Mouse (Mus musculus) lung, postnatal 0 days (tissue): ENCODE results near the gene Neu3. TPM values are rescaled to one million over a fixed set of nuclear protein-coding genes. Genes with fewer than 3 reads are reported as not detected.
A peak's percentile ranks its signal among the peaks of the same experiment; 100 is the strongest.
"Not testable (repeated sequence)": the region's sequence is repeated elsewhere in the genome, so short reads cannot be mapped to it uniquely, and the experiment has no call there.

ENCODE experiments used
- ATAC-seq: fragments of 200-750 bp; cut with Nextera tagmentation; 2 replicates; pipeline ENCODE4 v1.8.0; 2017; ENCODE audit warnings: moderate library complexity
- DNase-seq: peaks from one replicate; pipeline ENCODE4 v3.0.0-alpha.2; 2016; ENCODE audit warnings: low spot score
- H3K27ac ChIP-seq: fragments of 300-500 bp; sonication (generic); 2 replicates; pipeline ENCODE4 v1.5.1; 2014; ENCODE audit warnings: antibody characterized with exemption, mild to moderate bottlenecking, low read length, mixed read lengths
- H3K27me3 ChIP-seq: fragments of 300-500 bp; sonication (generic); replicated peaks from 2 replicates; pipeline ENCODE4 v1.6.1; 2014; ENCODE audit warnings: low read length, mixed read lengths; ENCODE audit not compliant: insufficient read depth
- H3K36me3 ChIP-seq: fragments of 300-500 bp; sonication (generic); 2 replicates; pipeline ENCODE4 v1.6.1; 2014; ENCODE audit warnings: low read length, mixed read lengths; ENCODE audit not compliant: insufficient read depth
- H3K4me1 ChIP-seq: fragments of 300-500 bp; sonication (generic); 2 replicates; pipeline ENCODE4 v1.6.1; 2014; ENCODE audit warnings: antibody characterized with exemption, low read depth, low read length, mixed read lengths; ENCODE audit not compliant: insufficient read depth
- H3K4me2 ChIP-seq: fragments of 300-500 bp; sonication (generic); replicated peaks from 2 replicates; pipeline ENCODE4 v1.6.1; 2014; ENCODE audit warnings: low read depth, mild to moderate bottlenecking, low read length, moderate library complexity, mixed read lengths
- H3K4me3 ChIP-seq: fragments of 300-500 bp; sonication (generic); 2 replicates; pipeline ENCODE4 v1.5.1; 2014; ENCODE audit warnings: low read depth, low read length
- H3K9ac ChIP-seq: fragments of 300-500 bp; sonication (generic); replicated peaks from 2 replicates; pipeline ENCODE4 v1.6.1; 2014; ENCODE audit warnings: low read depth, mild to moderate bottlenecking
- H3K9me3 ChIP-seq: fragments of 300-500 bp; sonication (generic); 2 replicates; pipeline ENCODE4 v1.6.1; 2016; ENCODE audit warnings: low read length, mixed read lengths
- CTCF ChIP-seq: IDR thresholded peaks from 2 replicates; pipeline ENCODE4 v1.5.1; 2016; ENCODE audit warnings: antibody characterized with exemption, mild to moderate bottlenecking
- EP300 ChIP-seq: IDR thresholded peaks from 2 replicates; pipeline ENCODE4 v1.6.1; 2016; ENCODE audit warnings: antibody characterized with exemption, mild to moderate bottlenecking, control low read depth
- WGBS: fragments of 180-500 bp; shearing (Covaris S2); extraction: QIAGEN DNeasy Blood & Tissue Kit; methylation state at CpG from one replicate; pipeline ENCODE4 v1.1.7; 2014; 5-methylcytosine and 5-hydroxymethylcytosine counted together
- polyA plus RNA-seq: library from polyadenylated mRNA; unstranded; fragments of >200 nt; fragmentation: Nextera tagmentation; extraction: Ambion mirVana; gene quantifications from 2 replicates; pipeline ENCODE4 v1.2.1, GENCODE M21; 2015

The Neu3 gene
- polyA plus RNA-seq, 1 experiment from 2014 or later, result 7.6 TPM

GRCm38 (mm10) chr7:99826096-99826495, 2.1 kb downstream of the Neu3 start:
- peak overlapping the region; percentile 30; the same call in 1 of the 2 replicates for H3K4me2 ChIP-seq
- H3K9me3 ChIP-seq, result no peaks in the 10 kb centered on the region
- TF ChIP-seq CTCF (no peak), EP300 (no peak)
- ATAC-seq (no peak), DNase-seq (no peak)
- H3K4me3 ChIP-seq, result 0 out of 2 replicates have a peak overlapping the region, but pooled peaks have one; percentile 12
- H3K27me3 ChIP-seq, result no peaks in the 10 kb centered on the region
- H3K27ac ChIP-seq, result no peak overlapping the region
- H3K4me1 ChIP-seq, result peaks cover 2% of the 10 kb centered on the region; the same call in 1 of the 2 replicates
- no peak overlapping the region for H3K9ac ChIP-seq
- WGBS, result 52% methylated on average over 6 of the region's 6 CpGs
- no peaks in the 10 kb centered on the region for H3K36me3 ChIP-seq

- H3K4me2 ChIP-seq, result peak overlapping the region; percentile 30
- H3K4me3 ChIP-seq, result no peak overlapping the region
Observed at GRCm38 (mm10) chr7:99825511-99825910, 2.7 kb downstream of the Neu3 start.

GRCm38 (mm10) chr7:99824649-99825483, 3.4 kb downstream of the Neu3 start:
- peaks cover 2% of the 10 kb centered on the region; the same call in 1 of the 2 replicates for H3K4me1 ChIP-seq
- WGBS, result 54% methylated on average over 16 of the region's 16 CpGs
- no peaks in the 10 kb centered on the region for H3K36me3 ChIP-seq
- H3K9ac ChIP-seq, result no peak overlapping the region
- H3K4me3 ChIP-seq, result no peak overlapping the region
- TF ChIP-seq CTCF, result no peak
- no peak for TF ChIP-seq EP300
- no peaks in the 10 kb centered on the region for H3K9me3 ChIP-seq
- peak; percentile 31 for DNase-seq
- H3K27me3 ChIP-seq, result no peaks in the 10 kb centered on the region
- H3K27ac ChIP-seq, result peak overlapping the region; percentile 57; the same call in 1 of the 2 replicates
- peak overlapping the region; percentile 30 for H3K4me2 ChIP-seq
- no peak for ATAC-seq

More at GRCm38 (mm10) chr7:99825511-99825910, 2.7 kb downstream of the Neu3 start:
- Histone ChIP-seq H3K27ac (peak overlapping the region; percentile 57; the same call in 1 of the 2 replicates), H3K36me3 (no peaks in the 10 kb centered on the region), H3K4me1 (peaks cover 2% of the 10 kb centered on the region; the same call in 1 of the 2 replicates), H3K9me3 (no peaks in the 10 kb centered on the region), H3K27me3 (no peaks in the 10 kb centered on the region), H3K9ac (no peak overlapping the region)
- 83% methylated on average over 9 of the region's 9 CpGs for WGBS
- no peak for TF ChIP-seq EP300
- TF ChIP-seq CTCF, result no peak
- DNase-seq, result no peak
- no peak for ATAC-seq

GRCm38 (mm10) chr7:99823045-99823663, 5.1 kb downstream of the Neu3 start:
- H3K36me3 ChIP-seq, result no peaks in the 10 kb centered on the region
- ATAC-seq (no peak), DNase-seq (no peak)
- 83% methylated on average over 10 of the region's 10 CpGs for WGBS
- no peak overlapping the region for H3K27ac ChIP-seq
- TF ChIP-seq EP300 (no peak), CTCF (no peak)
- H3K9me3 ChIP-seq, result no peaks in the 10 kb centered on the region
- H3K9ac ChIP-seq, result no peak overlapping the region
- H3K4me3 ChIP-seq, result no peak overlapping the region
- no peak overlapping the region for H3K4me2 ChIP-seq
- H3K27me3 ChIP-seq, result no peaks in the 10 kb centered on the region
- H3K4me1 ChIP-seq, result peaks cover 2% of the 10 kb centered on the region; the same call in 1 of the 2 replicates

GRCm38 (mm10) chr7:99822426-99822825, 5.8 kb downstream of the Neu3 start:
- DNase-seq, result peak; percentile 51

GRCm38 (mm10) chr7:99821953-99822352, 6.3 kb downstream of the Neu3 start:
- Histone ChIP-seq H3K9ac (no peak overlapping the region), H3K27ac (no peak overlapping the region), H3K4me2 (no peak overlapping the region), H3K4me3 (no peak overlapping the region), H3K4me1 (peaks cover 2% of the 10 kb centered on the region; the same call in 1 of the 2 replicates), H3K27me3 (no peaks in the 10 kb centered on the region), H3K36me3 (no peaks in the 10 kb centered on the region), H3K9me3 (no peaks in the 10 kb centered on the region)
- TF ChIP-seq CTCF (no peak), EP300 (no peak)
- ATAC-seq (no peak), DNase-seq (no peak)
- WGBS, result 80% methylated on average over 2 of the region's 2 CpGs

More at GRCm38 (mm10) chr7:99822426-99822825, 5.8 kb downstream of the Neu3 start:
- peak; percentile 61 for ATAC-seq
- no peak overlapping the region for H3K27ac ChIP-seq
- no peak overlapping the region for H3K4me3 ChIP-seq
- no peaks in the 10 kb centered on the region for H3K36me3 ChIP-seq
- peaks cover 2% of the 10 kb centered on the region; the same call in 1 of the 2 replicates for H3K4me1 ChIP-seq
- TF ChIP-seq CTCF (no peak), EP300 (no peak)
- no peaks in the 10 kb centered on the region for H3K9me3 ChIP-seq
- no peak overlapping the region for H3K9ac ChIP-seq
- 63% methylated on average over 5 of the region's 5 CpGs for WGBS
- no peak overlapping the region for H3K4me2 ChIP-seq
- no peaks in the 10 kb centered on the region for H3K27me3 ChIP-seq

GRCm38 (mm10) chr7:99818181-99818725, 10.0 kb downstream of the Neu3 start:
- H3K4me3 ChIP-seq, H3K36me3 ChIP-seq, H3K4me1 ChIP-seq, H3K27ac ChIP-seq, H3K27me3 ChIP-seq, H3K9me3 ChIP-seq, H3K9ac ChIP-seq: not testable (repeated sequence)
- 24% methylated on average over 9 of the region's 9 CpGs for WGBS
- H3K4me2 ChIP-seq, result peak overlapping the region; percentile 25; the same call in 1 of the 2 replicates
- peak; percentile 60 for DNase-seq
- peak; percentile 67 for ATAC-seq
